Mouse (Mus musculus): ENCODE results near the gene Dennd4c. TPM values are rescaled to one million over a fixed set of nuclear protein-coding genes. Genes with fewer than 3 reads are reported as not detected.

Dennd4c gene
- 2.0 and 2.7 TPM in 2 replicates for polyA plus RNA-seq (2012; rRNA removed)
- polyA plus RNA-seq (2014; fragmentation: Nextera tagmentation; extraction: Ambion mirVana) = 2.1 and 2.4 TPM in 2 replicates

GRCm38 (mm10) chr4:86748336-86749291 lies at the start of gene Dennd4c:
Gene Dennd4c, plus strand, starts transcription at chr4:86748555.
- H3K4me2 ChIP-seq (ENCODE audit: low read depth) = peak within 1 kb of the TSS; percentile 91
- H3K9me3 ChIP-seq (ENCODE audit: control insufficient read depth, low read length) = no peaks in the 10 kb centered on the region
- WGBS (ENCODE audit: insufficient replicate concordance) = under 1% methylated on average over 95 of the region's 95 CpGs
- H3K4me3 ChIP-seq (ENCODE audit: insufficient read depth in 1 of 2, low read depth in 2 of 2, low read length in 2 of 2) = peak within 1 kb of the TSS; percentile 83 to 95
- H3K27ac ChIP-seq = peak within 1 kb of the TSS; percentile 62
- TF ChIP-seq CTCF (IDR thresholded peaks at IDR 0.05; ENCODE audit: low read depth) (peak; percentile 65), EP300 (IDR thresholded peaks at IDR 0.05; ENCODE audit: low read depth) (no peak)
- DNase-seq (ENCODE audit: low read depth in 3 of 3, low spot score in 3 of 3) (peak; percentile 85 to 87 (median 87)), ATAC-seq (ENCODE audit: insufficient read depth) (peak; percentile 94)
- H3K4me1 ChIP-seq (replicated peaks; ENCODE audit: control insufficient read depth in 2 of 2, insufficient read depth in 2 of 2, low read length in 1 of 2) = peaks cover 9 to 11% of the 10 kb centered on the region in 2 experiments
- peak within 1 kb of the TSS; percentile 92 for H3K9ac ChIP-seq (replicated peaks)
- H3K27me3 ChIP-seq (ENCODE audit: control insufficient read depth, insufficient read depth, low read length) = no peaks in the 10 kb centered on the region
- no peaks in the 10 kb centered on the region for H3K36me3 ChIP-seq (replicated peaks; ENCODE audit: control insufficient read depth, insufficient read depth, low read depth)

DNA sequence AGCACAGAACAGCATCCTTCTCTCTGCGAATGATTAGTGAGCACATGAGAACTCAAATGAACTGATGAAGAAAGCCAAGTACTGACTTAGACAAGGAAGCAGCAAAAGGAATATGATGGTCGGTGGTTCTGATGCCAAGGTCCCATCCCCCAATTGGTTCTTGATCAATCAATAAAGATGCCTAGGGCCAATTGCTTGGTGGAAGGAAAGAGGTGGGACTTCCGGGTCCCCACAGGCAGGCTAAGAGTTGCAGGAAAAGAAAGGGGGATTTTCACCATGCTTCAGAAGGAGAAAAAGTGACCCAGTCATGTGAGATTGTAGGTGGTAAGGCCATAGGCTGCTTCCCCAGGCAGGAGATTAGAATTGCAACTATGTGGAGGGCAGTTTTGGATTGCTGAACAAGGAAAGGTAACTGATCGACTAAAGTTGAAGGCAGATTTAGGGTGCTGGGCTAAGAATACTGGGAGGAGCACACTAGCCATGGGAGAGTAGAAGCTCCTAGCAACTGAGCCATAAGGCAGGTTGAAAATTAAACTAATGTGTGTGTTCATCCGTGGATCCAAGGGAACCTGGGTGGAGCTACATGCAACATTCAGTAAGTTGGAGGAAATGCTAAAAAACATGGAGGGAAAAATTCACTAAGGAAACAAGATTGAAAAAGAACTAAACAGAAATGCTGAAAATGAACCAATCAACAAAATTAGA lies 49.0 kb upstream of the Dennd4c start:
- no peak overlapping the region for H3K27ac ChIP-seq
- no peak for DNase-seq (ENCODE audit: low read depth in 3 of 3, low spot score in 3 of 3)
- H3K9me3 ChIP-seq (ENCODE audit: control insufficient read depth, low read length) = no peaks in the 10 kb centered on the region
- no peak overlapping the region for H3K4me3 ChIP-seq (ENCODE audit: insufficient read depth in 1 of 2, low read depth in 2 of 2, low read length in 2 of 2)
- H3K4me2 ChIP-seq (ENCODE audit: low read depth) = no peak overlapping the region
- 47% methylated on average over 5 of the region's 5 CpGs for WGBS (ENCODE audit: insufficient replicate concordance)
- no peaks in the 10 kb centered on the region for H3K36me3 ChIP-seq (replicated peaks; ENCODE audit: control insufficient read depth, insufficient read depth, low read depth)
- no peak for ATAC-seq (ENCODE audit: insufficient read depth)
- no peak overlapping the region for H3K9ac ChIP-seq (replicated peaks)
- no peak for TF ChIP-seq CTCF (IDR thresholded peaks at IDR 0.05; ENCODE audit: low read depth)
- TF ChIP-seq EP300 (IDR thresholded peaks at IDR 0.05; ENCODE audit: low read depth) = no peak
- no peaks in the 10 kb centered on the region for H3K27me3 ChIP-seq (ENCODE audit: control insufficient read depth, insufficient read depth, low read length)
- no peaks in the 10 kb centered on the region for H3K4me1 ChIP-seq (replicated peaks; ENCODE audit: control insufficient read depth in 2 of 2, insufficient read depth in 2 of 2, low read length in 1 of 2)

DNA sequence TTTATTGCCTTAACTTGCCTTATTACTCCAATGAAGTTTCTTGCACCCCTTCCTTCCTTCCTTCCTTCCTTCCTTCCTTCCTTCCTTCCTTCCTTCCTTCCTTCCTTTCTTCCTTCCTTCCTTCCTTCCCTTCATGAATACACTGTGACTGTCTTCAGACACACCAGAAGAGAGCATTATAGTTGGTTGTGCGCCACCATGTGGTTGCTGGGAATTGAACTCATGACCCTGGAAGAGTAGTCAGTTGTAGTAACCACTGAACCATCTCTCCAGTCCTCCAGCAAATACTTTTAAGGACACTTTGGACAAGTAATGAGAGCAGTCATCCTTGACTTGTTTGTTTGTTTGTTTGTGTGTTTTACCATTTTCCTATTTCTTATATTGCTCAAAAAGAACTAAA lies 39.6 kb upstream of the Dennd4c start:
- Histone ChIP-seq H3K27ac (no peak overlapping the region), H3K4me2 (ENCODE audit: low read depth) (no peak overlapping the region), H3K4me3 (ENCODE audit: insufficient read depth in 1 of 2, low read depth in 2 of 2, low read length in 2 of 2) (no peak overlapping the region), H3K9ac (replicated peaks) (no peak overlapping the region), H3K4me1 (replicated peaks; ENCODE audit: control insufficient read depth in 2 of 2, insufficient read depth in 2 of 2, low read length in 1 of 2) (no peaks in the 10 kb centered on the region), H3K27me3 (ENCODE audit: control insufficient read depth, insufficient read depth, low read length) (no peaks in the 10 kb centered on the region), H3K36me3 (replicated peaks; ENCODE audit: control insufficient read depth, insufficient read depth, low read depth) (no peaks in the 10 kb centered on the region), H3K9me3 (ENCODE audit: control insufficient read depth, low read length) (no peaks in the 10 kb centered on the region)
- 50% methylated on average over 1 of the region's 1 CpGs for WGBS (ENCODE audit: insufficient replicate concordance)
- TF ChIP-seq CTCF (IDR thresholded peaks at IDR 0.05; ENCODE audit: low read depth) (peak; percentile 52; the same call in 1 of the 2 replicates), EP300 (IDR thresholded peaks at IDR 0.05; ENCODE audit: low read depth) (no peak)
- ATAC-seq (ENCODE audit: insufficient read depth) (no peak), DNase-seq (ENCODE audit: low read depth in 3 of 3, low spot score in 3 of 3) (no peak)

- no peaks in the 10 kb centered on the region for H3K4me1 ChIP-seq (replicated peaks; ENCODE audit: control insufficient read depth in 2 of 2, insufficient read depth in 2 of 2, low read length in 1 of 2)
- no peak overlapping the region for H3K4me2 ChIP-seq (ENCODE audit: low read depth)
- DNase-seq (ENCODE audit: low read depth in 3 of 3, low spot score in 3 of 3) (no peak), ATAC-seq (ENCODE audit: insufficient read depth) (no peak)
- TF ChIP-seq EP300 (IDR thresholded peaks at IDR 0.05; ENCODE audit: low read depth) = no peak
- no peak for TF ChIP-seq CTCF (IDR thresholded peaks at IDR 0.05; ENCODE audit: low read depth)
- no peak overlapping the region for H3K4me3 ChIP-seq (ENCODE audit: insufficient read depth in 1 of 2, low read depth in 2 of 2, low read length in 2 of 2)
- 76% methylated on average over 6 of the region's 6 CpGs for WGBS (ENCODE audit: insufficient replicate concordance)
- H3K27ac ChIP-seq = no peak overlapping the region
- no peaks in the 10 kb centered on the region for H3K36me3 ChIP-seq (replicated peaks; ENCODE audit: control insufficient read depth, insufficient read depth, low read depth)
- no peak overlapping the region for H3K9ac ChIP-seq (replicated peaks)
- no peaks in the 10 kb centered on the region for H3K27me3 ChIP-seq (ENCODE audit: control insufficient read depth, insufficient read depth, low read length)
- H3K9me3 ChIP-seq (ENCODE audit: control insufficient read depth, low read length) = no peaks in the 10 kb centered on the region
Observed at GRCm38 (mm10) chr4:86710034-86710650, 38.2 kb upstream of the Dennd4c start.

All from liver, embryonic 14.5 days (tissue).